Mouse (Mus musculus): Measurements from ENCODE around the gene 9530068E07Rik.
"Not testable (repeated sequence)": the region's sequence is repeated elsewhere in the genome, so short reads cannot be mapped to it uniquely, and the experiment has no call there.

The 9530068E07Rik gene

GRCm38 (mm10) chr11:52395940-52396596 lies at the start of gene 9530068E07Rik:
Gene 9530068E07Rik (plus strand): TSS chr11:52396428.
- DNase-seq (ENCODE audit: low spot score in 2 of 2), result peak; percentile 78 to 86

GRCm38 (mm10) chr11:52346635-52347005 lies 49.6 kb upstream of the 9530068E07Rik start:
- DNase-seq (ENCODE audit: low spot score in 2 of 2), result no peak

- DNase-seq (ENCODE audit: low spot score in 2 of 2), result no peak
These were observed 48.1 kb upstream of the 9530068E07Rik start for GRCm38 (mm10) chr11:52348156-52348555.

GRCm38 (mm10) chr11:52348724-52349123 lies 47.5 kb upstream of the 9530068E07Rik start:
- no peak for DNase-seq (ENCODE audit: low spot score in 2 of 2)

- DNase-seq (ENCODE audit: low spot score in 2 of 2), result no peak
These were observed 45.3 kb upstream of the 9530068E07Rik start for GRCm38 (mm10) chr11:52350924-52351323.

- no peak for DNase-seq (ENCODE audit: low spot score in 2 of 2)
These were observed 44.0 kb upstream of the 9530068E07Rik start for GRCm38 (mm10) chr11:52352271-52352670.

GRCm38 (mm10) chr11:52354644-52355043 lies 41.6 kb upstream of the 9530068E07Rik start:
- no peak for DNase-seq (ENCODE audit: low spot score in 2 of 2)

GRCm38 (mm10) chr11:52355601-52356000 lies 40.6 kb upstream of the 9530068E07Rik start:
- no peak for DNase-seq (ENCODE audit: low spot score in 2 of 2)

GRCm38 (mm10) chr11:52357091-52357490 lies 39.1 kb upstream of the 9530068E07Rik start:
- DNase-seq (ENCODE audit: low spot score in 2 of 2), result not testable (repeated sequence)

GRCm38 (mm10) chr11:52358520-52358919 lies 37.7 kb upstream of the 9530068E07Rik start:
- DNase-seq (ENCODE audit: low spot score in 2 of 2), result no peak

- no peak for DNase-seq (ENCODE audit: low spot score in 2 of 2)
These were observed 36.4 kb upstream of the 9530068E07Rik start for GRCm38 (mm10) chr11:52359686-52360470.

- peak; percentile 74 to 79 for DNase-seq (ENCODE audit: low spot score in 2 of 2)
These were observed 35.6 kb upstream of the 9530068E07Rik start, which contains the start of gene Vdac1 for GRCm38 (mm10) chr11:52360471-52361277. Gene Vdac1 (plus strand): TSS chr11:52360860.

- peak in 1 of 2 experiments; percentile 27 for DNase-seq (ENCODE audit: low spot score in 2 of 2)
These were observed 34.8 kb upstream of the 9530068E07Rik start for GRCm38 (mm10) chr11:52361287-52361921.

GRCm38 (mm10) chr11:52364376-52364775 lies 31.9 kb upstream of the 9530068E07Rik start:
- DNase-seq (ENCODE audit: low spot score in 2 of 2), result no peak

GRCm38 (mm10) chr11:52365143-52365542 lies 31.1 kb upstream of the 9530068E07Rik start:
- DNase-seq (ENCODE audit: low spot score in 2 of 2), result peak in 1 of 2 experiments; percentile 39

GRCm38 (mm10) chr11:52366358-52366757 lies 29.9 kb upstream of the 9530068E07Rik start:
- no peak for DNase-seq (ENCODE audit: low spot score in 2 of 2)

GRCm38 (mm10) chr11:52368176-52368985 lies 27.8 kb upstream of the 9530068E07Rik start:
- DNase-seq (ENCODE audit: low spot score in 2 of 2), result no peak

GRCm38 (mm10) chr11:52369252-52370134 lies 26.7 kb upstream of the 9530068E07Rik start:
- DNase-seq (ENCODE audit: low spot score in 2 of 2), result no peak

- DNase-seq (ENCODE audit: low spot score in 2 of 2), result no peak
These were observed 26.1 kb upstream of the 9530068E07Rik start for GRCm38 (mm10) chr11:52370135-52370452.

- no peak for DNase-seq (ENCODE audit: low spot score in 2 of 2)
These were observed 25.7 kb upstream of the 9530068E07Rik start for GRCm38 (mm10) chr11:52370538-52370937.

Data from frontal cortex, postnatal 25 days (tissue).